Mouse (Mus musculus) E14TG2a.4 (cell line): ENCODE results near the gene Dsel.

ENCODE experiments used
- CTCF ChIP-seq: conservative IDR thresholded peaks from 2 replicates; pipeline ENCODE4 v1.5.1; 2014; ENCODE audit warnings: low read length
- NANOG ChIP-seq: IDR thresholded peaks from 2 replicates; pipeline ENCODE4 v1.6.1; 2014; ENCODE audit warnings: borderline replicate concordance, low read length, mixed read lengths

DNA sequence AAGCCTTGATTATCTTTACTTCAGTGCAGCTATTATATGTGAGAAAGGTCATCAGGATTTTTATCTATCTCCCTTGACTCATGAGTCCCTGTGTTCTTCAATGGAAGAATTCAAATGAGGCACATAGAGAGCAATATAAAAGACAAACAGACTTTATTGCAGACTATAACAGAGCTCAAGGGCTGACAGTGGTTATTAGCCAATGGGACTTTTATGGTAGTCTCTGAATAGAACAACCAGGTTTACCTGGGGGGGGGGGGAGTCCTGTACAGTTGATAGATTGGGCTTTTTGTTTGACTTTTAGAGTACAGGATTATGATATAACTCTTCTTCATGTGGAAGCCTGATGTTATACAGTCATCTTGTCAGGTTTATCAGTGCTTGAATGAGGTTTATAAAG lies 11.1 kb upstream of the Dsel start:
- TF ChIP-seq CTCF (no peak), NANOG (no peak)
